Mouse (Mus musculus) left cerebral cortex, postnatal 25 days (tissue): ENCODE results near the gene Cep112. TPM values are rescaled to one million over a fixed set of nuclear protein-coding genes. Genes with fewer than 3 reads are reported as not detected.

Source experiments
- DNase-seq, 2 experiments: peaks; one replicate each; pipeline ENCODE4 v3.0.0; 2022; ENCODE audit warnings: low spot score in 2 of 2, mixed read lengths in 1 of 2
- intact Hi-C: fragments of 180-260 bp; cut with DNase I; formaldehyde crosslinking; loops from one replicate; pipeline ENCODE4 v1.15.1; 2025
- total RNA-seq, 2 experiments: library from RNA; stranded (reverse); gene quantifications; 2 replicates each; pipeline ENCODE4 v1.2.3; 2021

Cep112 gene
- total RNA-seq, 2 experiments from 2014 or later = 5.8 to 9.0 TPM

- DNase-seq = peak in 1 of 2 experiments; percentile 23
- intact Hi-C loops = no loop called here
These were observed 161.7 kb downstream of the Cep112 start for GRCm38 (mm10) chr11:108586551-108587184.

GRCm38 (mm10) chr11:108593207-108593958, 168.4 kb downstream of the Cep112 start:
- DNase-seq = no peak

GRCm38 (mm10) chr11:108593959-108594579, 169.1 kb downstream of the Cep112 start:
- intact Hi-C loops = no loop called here
- DNase-seq = no peak

More at GRCm38 (mm10) chr11:108593207-108593958, 168.4 kb downstream of the Cep112 start:
- intact Hi-C loops = no loop called here

GRCm38 (mm10) chr11:108605301-108605700, 180.3 kb downstream of the Cep112 start:
- peak; percentile 15 to 43 for DNase-seq
- intact Hi-C loops = no loop called here

GRCm38 (mm10) chr11:108606036-108606435, 181.0 kb downstream of the Cep112 start:
- intact Hi-C loops = no loop called here
- DNase-seq = no peak

GRCm38 (mm10) chr11:108606836-108607235, 181.8 kb downstream of the Cep112 start:
- intact Hi-C loops = no loop called here
- no peak for DNase-seq

- intact Hi-C loops = no loop called here
- DNase-seq = no peak
These were observed 195.8 kb downstream of the Cep112 start for GRCm38 (mm10) chr11:108620628-108621433.

- DNase-seq = no peak
- intact Hi-C loops = no loop called here
These were observed 196.5 kb downstream of the Cep112 start for GRCm38 (mm10) chr11:108621434-108621901.

GRCm38 (mm10) chr11:108625546-108626232, 200.7 kb downstream of the Cep112 start:
- DNase-seq = no peak
- intact Hi-C loops = no loop called here

- DNase-seq = no peak
- intact Hi-C loops = no loop called here
These were observed 212.8 kb downstream of the Cep112 start for GRCm38 (mm10) chr11:108637780-108638179.

GRCm38 (mm10) chr11:108655574-108655973, 230.6 kb downstream of the Cep112 start:
- intact Hi-C loops = no loop called here
- no peak for DNase-seq

- peak in 1 of 2 experiments; percentile 51 for DNase-seq
- intact Hi-C loops = no loop called here
These were observed 257.0 kb downstream of the Cep112 start for GRCm38 (mm10) chr11:108682014-108682413.

GRCm38 (mm10) chr11:108696563-108696962, 271.6 kb downstream of the Cep112 start:
- DNase-seq = no peak
- intact Hi-C loops = no loop called here

GRCm38 (mm10) chr11:108752301-108752700, 327.3 kb downstream of the Cep112 start:
- intact Hi-C loops = loop anchor here (10.0 kb wide), 1 partner anchor 232 kb away; no protein-coding TSS in a partner anchor
- peak in 1 of 2 experiments; percentile 36 for DNase-seq

GRCm38 (mm10) chr11:108752765-108753164, 327.8 kb downstream of the Cep112 start:
- DNase-seq = no peak
- intact Hi-C loops = loop anchor here (10.0 kb wide), 1 partner anchor 232 kb away; no protein-coding TSS in a partner anchor

GRCm38 (mm10) chr11:108753361-108754240, 328.6 kb downstream of the Cep112 start:
- intact Hi-C loops = loop anchor here (10.0 kb wide), 1 partner anchor 231 kb away; no protein-coding TSS in a partner anchor

GRCm38 (mm10) chr11:108757211-108757610, 332.2 kb downstream of the Cep112 start:
- no peak for DNase-seq
- intact Hi-C loops = loop anchor here (5.0 to 10.0 kb wide), 2 partner anchors 228 to 295 kb away; no protein-coding TSS in a partner anchor

More at GRCm38 (mm10) chr11:108753361-108754240, 328.6 kb downstream of the Cep112 start:
- DNase-seq = no peak
